Mouse (Mus musculus) heart, embryonic 16.5 days (tissue): ENCODE data around the gene Aoc2. TPM values are rescaled to one million over a fixed set of nuclear protein-coding genes. Genes with fewer than 3 reads are reported as not detected.
A peak's percentile ranks its signal among the peaks of the same experiment; 100 is the strongest.
"Not testable (repeated sequence)": the region's sequence is repeated elsewhere in the genome, so short reads cannot be mapped to it uniquely, and the experiment has no call there.

Experiments
- ATAC-seq: fragments of 200-750 bp; cut with Nextera tagmentation; replicated peaks from 2 replicates; pipeline ENCODE4 v1.8.0; 2017; ENCODE audit warnings: moderate number of reproducible peaks; ENCODE audit not compliant: insufficient read depth, low FRiP score; ENCODE audit errors: extremely low read depth
- H3K27ac ChIP-seq: fragments of 300-500 bp; sonication (generic); 2 replicates; pipeline ENCODE4 v1.5.1; 2014; ENCODE audit warnings: mild to moderate bottlenecking, low read length, control low read depth, moderate library complexity
- H3K27me3 ChIP-seq: fragments of 300-500 bp; sonication (generic); 2 replicates; pipeline ENCODE4 v1.6.1; 2014; ENCODE audit warnings: low read length, mixed read lengths; ENCODE audit not compliant: control insufficient read depth, insufficient read depth
- H3K36me3 ChIP-seq: fragments of 300-500 bp; sonication (generic); 2 replicates; pipeline ENCODE4 v1.6.1; 2014; ENCODE audit not compliant: control insufficient read depth, insufficient read depth
- H3K4me1 ChIP-seq: fragments of 300-500 bp; sonication (generic); 2 replicates; pipeline ENCODE4 v1.6.1; 2014; ENCODE audit warnings: low read length, mixed read lengths; ENCODE audit not compliant: control insufficient read depth, insufficient read depth
- H3K4me2 ChIP-seq: fragments of 300-500 bp; sonication (generic); 2 replicates; pipeline ENCODE4 v1.6.1; 2014; ENCODE audit warnings: low read depth, mild to moderate bottlenecking, control low read depth, low read length
- H3K4me3 ChIP-seq: fragments of 300-500 bp; sonication (generic); 2 replicates; pipeline ENCODE4 v1.5.1; 2014; ENCODE audit warnings: mild to moderate bottlenecking, control low read depth, low read length
- H3K9ac ChIP-seq: fragments of 300-500 bp; sonication (generic); 2 replicates; pipeline ENCODE4 v1.6.1; 2014; ENCODE audit warnings: low read length, control low read depth
- H3K9me3 ChIP-seq: fragments of 300-500 bp; sonication (generic); replicated peaks from 2 replicates; pipeline ENCODE4 v1.6.1; 2016; ENCODE audit warnings: low read length; ENCODE audit not compliant: control insufficient read depth
- WGBS: fragments of 180-500 bp; shearing (Covaris S2); extraction: QIAGEN DNeasy Blood & Tissue Kit; methylation state at CpG from one replicate; pipeline ENCODE4 v1.1.7; 2014; 5-methylcytosine and 5-hydroxymethylcytosine counted together
- polyA plus RNA-seq: library from polyadenylated mRNA; unstranded; fragments of >200 nt; fragmentation: Nextera tagmentation; extraction: Ambion mirVana; gene quantifications from 2 replicates; pipeline ENCODE4 v1.2.1, GENCODE M21; 2015

The Aoc2 gene
- polyA plus RNA-seq, 1 experiment from 2014 or later = 0.92 TPM

- no peaks in the 10 kb centered on the region for H3K9me3 ChIP-seq
- H3K9ac ChIP-seq = no peak overlapping the region
- peaks cover 7% of the 10 kb centered on the region for H3K4me1 ChIP-seq
- no peaks in the 10 kb centered on the region for H3K27me3 ChIP-seq
- no peak overlapping the region for H3K27ac ChIP-seq
- WGBS = 35% methylated on average over 3 of the region's 3 CpGs
- no peak overlapping the region for H3K4me3 ChIP-seq
- ATAC-seq = no peak
- no peaks in the 10 kb centered on the region for H3K36me3 ChIP-seq
- no peak overlapping the region for H3K4me2 ChIP-seq
Observed at GRCm38 (mm10) chr11:101312150-101312549, 12.7 kb upstream of the Aoc2 start.

GRCm38 (mm10) chr11:101314567-101314966 lies 10.3 kb upstream of the Aoc2 start:
- peaks cover 9% of the 10 kb centered on the region for H3K36me3 ChIP-seq

GRCm38 (mm10) chr11:101315082-101315650 lies 9.7 kb upstream of the Aoc2 start:
- H3K27me3 ChIP-seq = no peaks in the 10 kb centered on the region
- H3K9me3 ChIP-seq = no peaks in the 10 kb centered on the region
- H3K27ac ChIP-seq = peak overlapping the region; percentile 77
- no peak for ATAC-seq
- peak overlapping the region; percentile 86 for H3K4me2 ChIP-seq
- peak overlapping the region; percentile 97 for H3K4me3 ChIP-seq
- peaks cover 16% of the 10 kb centered on the region for H3K4me1 ChIP-seq
- peaks cover 15% of the 10 kb centered on the region for H3K36me3 ChIP-seq
- 82% methylated on average over 8 of the region's 8 CpGs for WGBS
- H3K9ac ChIP-seq = peak overlapping the region; percentile 89

More at GRCm38 (mm10) chr11:101314567-101314966, 10.3 kb upstream of the Aoc2 start:
- Histone ChIP-seq H3K4me1 (peaks cover 16% of the 10 kb centered on the region), H3K27ac (no peak overlapping the region), H3K27me3 (no peaks in the 10 kb centered on the region), H3K9ac (no peak overlapping the region), H3K4me3 (no peak overlapping the region), H3K4me2 (no peak overlapping the region), H3K9me3 (no peaks in the 10 kb centered on the region)
- WGBS = 91% methylated on average over 1 of the region's 1 CpGs
- no peak for ATAC-seq

- Histone ChIP-seq H3K27me3 (no peaks in the 10 kb centered on the region), H3K36me3 (peaks cover 22% of the 10 kb centered on the region), H3K4me2 (peak within 1 kb of the TSS; percentile 86), H3K27ac (peak within 1 kb of the TSS; percentile 77), H3K9me3 (no peaks in the 10 kb centered on the region), H3K4me3 (peak within 1 kb of the TSS; percentile 97), H3K4me1 (peaks cover 16% of the 10 kb centered on the region), H3K9ac (peak within 1 kb of the TSS; percentile 89)
- ATAC-seq = peak; percentile 89
- under 1% methylated on average over 62 of the region's 62 CpGs for WGBS
Observed at GRCm38 (mm10) chr11:101315665-101316500, 9.0 kb upstream of the Aoc2 start, which contains the start of gene Psme3. TSS of gene Psme3 (plus strand) at chr11:101316213.

GRCm38 (mm10) chr11:101316501-101316917 lies 8.4 kb upstream of the Aoc2 start:
- Histone ChIP-seq H3K4me1 (peaks cover 16% of the 10 kb centered on the region), H3K4me3 (peak overlapping the region; percentile 97), H3K4me2 (peak overlapping the region; percentile 86), H3K27me3 (no peaks in the 10 kb centered on the region), H3K9me3 (no peaks in the 10 kb centered on the region), H3K36me3 (peaks cover 29% of the 10 kb centered on the region), H3K27ac (peak overlapping the region; percentile 77), H3K9ac (peak overlapping the region; percentile 89)
- WGBS = 1% methylated on average over 17 of the region's 17 CpGs
- ATAC-seq = peak; percentile 15; the same call in 1 of the 2 replicates

GRCm38 (mm10) chr11:101323609-101324008 lies 1.3 kb upstream of the Aoc2 start:
- Histone ChIP-seq H3K27me3 (no peaks in the 10 kb centered on the region), H3K27ac (no peak overlapping the region), H3K4me2 (no peak overlapping the region), H3K4me1 (peaks cover 3% of the 10 kb centered on the region; the same call in 1 of the 2 replicates), H3K9me3 (no peaks in the 10 kb centered on the region), H3K4me3 (no peak overlapping the region), H3K9ac (no peak overlapping the region), H3K36me3 (peaks cover 47% of the 10 kb centered on the region)
- 12% methylated on average over 4 of the region's 4 CpGs for WGBS
- peak; percentile 46; the same call in 1 of the 2 replicates for ATAC-seq

- not testable (repeated sequence) for H3K27me3 ChIP-seq, ATAC-seq, H3K9me3 ChIP-seq, H3K4me3 ChIP-seq, H3K9ac ChIP-seq, H3K27ac ChIP-seq, H3K4me2 ChIP-seq
- Histone ChIP-seq H3K36me3 (peaks cover 36% of the 10 kb centered on the region), H3K4me1 (peaks cover 10% of the 10 kb centered on the region)
- WGBS = 91% methylated on average over 11 of the region's 11 CpGs
Observed at GRCm38 (mm10) chr11:101325201-101325600, 338 bp downstream of the Aoc2 start.

- 84% methylated on average over 11 of the region's 11 CpGs for whole genome bisulfite sequencing
Observed at GRCm38 (mm10) chr11:101326147-101326546, 1.3 kb downstream of the Aoc2 start.

GRCm38 (mm10) chr11:101327311-101327710 lies 2.4 kb downstream of the Aoc2 start:
- WGBS = 43% methylated on average over 3 of the region's 3 CpGs
- no peak for ATAC-seq
- H3K9me3 ChIP-seq = no peaks in the 10 kb centered on the region
- H3K36me3 ChIP-seq = peaks cover 16% of the 10 kb centered on the region
- H3K4me2 ChIP-seq = no peak overlapping the region
- H3K4me1 ChIP-seq = peaks cover 10% of the 10 kb centered on the region
- H3K27ac ChIP-seq = no peak overlapping the region
- no peaks in the 10 kb centered on the region for H3K27me3 ChIP-seq
- no peak overlapping the region for H3K4me3 ChIP-seq
- H3K9ac ChIP-seq = no peak overlapping the region

More at GRCm38 (mm10) chr11:101326147-101326546, 1.3 kb downstream of the Aoc2 start:
- no peaks in the 10 kb centered on the region for H3K27me3 ChIP-seq
- no peaks in the 10 kb centered on the region for H3K9me3 ChIP-seq
- no peak for ATAC-seq
- no peak overlapping the region for H3K4me3 ChIP-seq
- H3K4me2 ChIP-seq = no peak overlapping the region
- peaks cover 10% of the 10 kb centered on the region for H3K4me1 ChIP-seq
- no peak overlapping the region for H3K9ac ChIP-seq
- H3K27ac ChIP-seq = no peak overlapping the region
- peaks cover 27% of the 10 kb centered on the region for H3K36me3 ChIP-seq
